Mouse (Mus musculus) liver, adult 2 months (tissue): ENCODE measurements around the gene Brk1. TPM values are rescaled to one million over a fixed set of nuclear protein-coding genes. Genes with fewer than 3 reads are reported as not detected.

Experiments
- DNase-seq: peaks from one replicate; pipeline ENCODE4 v3.0.0-alpha.2; 2011; ENCODE audit warnings: low read depth, low spot score; ENCODE audit errors: extremely low read depth
- H3K27ac ChIP-seq: fragments of 200-500 bp; replicated peaks from 2 replicates; pipeline ENCODE4 v1.5.1; 2012; ENCODE audit warnings: low read depth, mild to moderate bottlenecking, control low read depth, inconsistent platforms, low read length; ENCODE audit not compliant: insufficient read depth
- H3K27me3 ChIP-seq: fragments of 200-500 bp; 2 replicates; pipeline ENCODE4 v1.6.1; 2012; ENCODE audit warnings: mild to moderate bottlenecking, moderate library complexity, low read length, inconsistent platforms; ENCODE audit not compliant: control insufficient read depth, insufficient read depth
- H3K36me3 ChIP-seq: fragments of 200-500 bp; 2 replicates; pipeline ENCODE4 v1.6.1; 2012; ENCODE audit warnings: low read length, inconsistent platforms; ENCODE audit not compliant: control insufficient read depth, insufficient read depth
- H3K4me1 ChIP-seq: fragments of 200-500 bp; 2 replicates; pipeline ENCODE4 v1.6.1; 2011; ENCODE audit warnings: low read length; ENCODE audit not compliant: control insufficient read depth, insufficient read depth
- H3K4me3 ChIP-seq: fragments of 200-500 bp; 2 replicates; pipeline ENCODE4 v1.5.1; 2011; ENCODE audit warnings: low read depth, mild to moderate bottlenecking, control low read depth, low read length, moderate library complexity; ENCODE audit not compliant: insufficient read depth
- H3K79me2 ChIP-seq: fragments of 200-500 bp; 2 replicates; pipeline ENCODE4 v1.6.1; 2012; ENCODE audit warnings: inconsistent platforms, mild to moderate bottlenecking, low read length, moderate library complexity; ENCODE audit not compliant: control insufficient read depth, insufficient read depth
- H3K9ac ChIP-seq: fragments of 200-500 bp; 2 replicates; pipeline ENCODE4 v1.6.1; 2012; ENCODE audit warnings: low read depth, mild to moderate bottlenecking, control low read depth, inconsistent platforms, low read length
- CTCF ChIP-seq: fragments of 200-500 bp; IDR thresholded peaks from 2 replicates; pipeline ENCODE4 v1.5.1; 2011; ENCODE audit warnings: low read depth, low read length, control low read depth
- POLR2A ChIP-seq: fragments of 200-500 bp; IDR thresholded peaks from 2 replicates; pipeline ENCODE4 v1.6.1; 2011; ENCODE audit warnings: low read length, control low read depth; ENCODE audit not compliant: insufficient read depth; ENCODE audit errors: extremely low read depth
- WGBS: fragments of 180-500 bp; shearing (Covaris S2); methylation state at CpG from one replicate; pipeline ENCODE4 v1.1.7; 2018; 5-methylcytosine and 5-hydroxymethylcytosine counted together
- polyA plus RNA-seq: library from polyadenylated mRNA; depleted of rRNA; stranded (reverse); fragments of >200 nt; gene quantifications from 2 replicates; pipeline ENCODE4 v1.2.3, GENCODE M21; 2012
- total RNA-seq: library from RNA; depleted of rRNA; stranded (reverse); fragments of >200 nt; gene quantifications from 2 replicates; pipeline ENCODE4 v1.2.3, GENCODE M21; 2014

Gene Brk1
- total and polyA plus RNA-seq, 2 experiments = 76.0 to 80.3 TPM

- H3K36me3 ChIP-seq = no peaks in the 10 kb centered on the region
- no peak for DNase-seq
- H3K9ac ChIP-seq = peak overlapping the region; percentile 20; the same call in 1 of the 2 replicates
- WGBS = 57% methylated on average over 3 of the region's 3 CpGs
- peak overlapping the region; percentile 65 for H3K27ac ChIP-seq
- peaks cover 59% of the 10 kb centered on the region for H3K4me1 ChIP-seq
- H3K27me3 ChIP-seq = no peaks in the 10 kb centered on the region
- peaks cover 24% of the 10 kb centered on the region; the same call in 1 of the 2 replicates for H3K79me2 ChIP-seq
- TF ChIP-seq POLR2A = no peak
- no peak for TF ChIP-seq CTCF
- H3K4me3 ChIP-seq = no peak overlapping the region
These were observed 53.7 kb downstream of the Brk1 start for GRCm38 (mm10) chr6:113658226-113658625.

GRCm38 (mm10) chr6:113659648-113660491, 55.3 kb downstream of the Brk1 start:
- H3K27me3 ChIP-seq = no peaks in the 10 kb centered on the region
- H3K4me1 ChIP-seq = peaks cover 54% of the 10 kb centered on the region
- H3K79me2 ChIP-seq = peaks cover 25% of the 10 kb centered on the region; the same call in 1 of the 2 replicates
- WGBS = 67% methylated on average over 8 of the region's 8 CpGs
- TF ChIP-seq CTCF (no peak), POLR2A (no peak)
- 0 out of 2 replicates have a peak overlapping the region, but pooled peaks have one; percentile 3 for H3K9ac ChIP-seq
- no peak overlapping the region for H3K4me3 ChIP-seq
- no peaks in the 10 kb centered on the region for H3K36me3 ChIP-seq
- no peak for DNase-seq
- peak overlapping the region; percentile 40 for H3K27ac ChIP-seq

- Histone ChIP-seq H3K4me1 (peaks cover 48% of the 10 kb centered on the region), H3K9ac (no peak overlapping the region), H3K79me2 (peaks cover 22% of the 10 kb centered on the region; the same call in 1 of the 2 replicates)
These were observed 56.1 kb downstream of the Brk1 start for GRCm38 (mm10) chr6:113660492-113661352.

GRCm38 (mm10) chr6:113661353-113662241, 57.0 kb downstream of the Brk1 start:
- peak overlapping the region; percentile 32 for H3K27ac ChIP-seq
- H3K4me1 ChIP-seq = peaks cover 43% of the 10 kb centered on the region
- H3K9ac ChIP-seq = no peak overlapping the region
- WGBS = 32% methylated on average over 12 of the region's 12 CpGs
- TF ChIP-seq CTCF (no peak), POLR2A (no peak)
- no peaks in the 10 kb centered on the region for H3K36me3 ChIP-seq
- peaks cover 22% of the 10 kb centered on the region; the same call in 1 of the 2 replicates for H3K79me2 ChIP-seq
- no peaks in the 10 kb centered on the region for H3K27me3 ChIP-seq
- no peak overlapping the region for H3K4me3 ChIP-seq
- DNase-seq = peak; percentile 97

More at GRCm38 (mm10) chr6:113660492-113661352, 56.1 kb downstream of the Brk1 start:
- Histone ChIP-seq H3K27ac (peak overlapping the region; percentile 40), H3K27me3 (no peaks in the 10 kb centered on the region), H3K4me3 (no peak overlapping the region), H3K36me3 (no peaks in the 10 kb centered on the region)
- WGBS = 26% methylated on average over 14 of the region's 14 CpGs
- TF ChIP-seq CTCF (no peak), POLR2A (no peak)
- DNase-seq = peak; percentile 76

- peak overlapping the region; percentile 42; the same call in 1 of the 2 replicates for H3K27ac ChIP-seq
- H3K4me3 ChIP-seq = no peak overlapping the region
- TF ChIP-seq CTCF = 0 out of 2 replicates have a peak, but pooled peaks have one; percentile 16
- TF ChIP-seq POLR2A = no peak
- peaks cover 38% of the 10 kb centered on the region for H3K4me1 ChIP-seq
- peaks cover 13% of the 10 kb centered on the region; the same call in 1 of the 2 replicates for H3K79me2 ChIP-seq
- H3K36me3 ChIP-seq = no peaks in the 10 kb centered on the region
- no peaks in the 10 kb centered on the region for H3K27me3 ChIP-seq
- 81% methylated on average over 8 of the region's 8 CpGs for WGBS
- peak; percentile 65 for DNase-seq
- no peak overlapping the region for H3K9ac ChIP-seq
These were observed 58.6 kb downstream of the Brk1 start for GRCm38 (mm10) chr6:113662964-113663700.
